Mouse (Mus musculus): ENCODE data around the gene Shbg. TPM values are rescaled to one million over a fixed set of nuclear protein-coding genes. Genes with fewer than 3 reads are reported as not detected.
A peak's percentile ranks its signal among the peaks of the same experiment; 100 is the strongest.

Gene Shbg
- total and polyA plus RNA-seq, 2 experiments, result 0.18 TPM; not detected in 1

DNA sequence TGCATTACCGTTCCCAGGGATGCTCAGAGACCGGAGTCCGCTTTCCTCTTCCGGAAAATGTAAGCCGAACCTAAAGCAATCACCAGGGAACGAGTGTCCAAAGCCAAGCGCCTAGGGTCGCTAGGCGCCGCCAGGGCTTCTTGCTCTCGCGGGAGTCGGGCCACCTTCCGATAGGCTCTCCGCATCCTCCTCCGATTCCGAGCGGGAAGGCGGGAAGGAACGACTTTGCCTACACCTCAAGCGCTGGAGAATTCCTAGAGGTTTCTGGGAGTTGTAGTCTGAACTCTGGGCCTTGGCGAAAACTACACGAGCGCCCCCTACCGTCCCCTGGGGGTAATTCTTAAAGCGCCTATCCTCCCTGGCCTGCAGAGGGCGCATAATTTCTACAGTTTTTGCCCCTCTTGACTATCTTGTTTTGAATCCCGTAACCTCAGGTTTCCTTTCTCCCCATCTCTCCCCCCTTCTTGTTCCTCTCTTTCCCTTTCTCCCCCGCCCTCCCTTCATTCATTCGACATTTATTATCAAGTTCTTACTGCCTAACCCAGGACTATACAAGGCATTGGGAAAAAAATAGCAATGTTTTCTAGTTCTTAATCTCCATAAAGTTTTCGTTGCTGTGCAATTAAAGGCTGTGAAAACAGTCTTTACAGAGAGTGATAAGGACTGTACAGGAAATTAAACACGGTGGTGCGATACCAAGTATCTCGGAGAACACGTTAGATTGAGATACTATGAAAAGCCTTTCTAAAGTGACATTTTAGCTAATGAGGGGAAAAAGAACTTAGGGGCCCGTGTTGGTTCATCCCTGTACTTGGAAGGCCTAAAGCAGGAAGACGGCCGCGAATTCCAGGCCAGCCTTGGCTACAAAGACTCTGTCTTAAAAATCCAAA is 38.3 kb downstream of the Shbg start:
- Histone ChIP-seq H3K27me3 (ENCODE audit: control insufficient read depth, insufficient read depth, low read length) (no peaks in the 10 kb centered on the region), H3K27ac (replicated peaks; ENCODE audit: insufficient read depth, low read depth, low read length) (peak overlapping the region; percentile 75), H3K36me3 (ENCODE audit: control insufficient read depth, insufficient read depth, low read length) (no peaks in the 10 kb centered on the region), H3K79me2 (ENCODE audit: control insufficient read depth, insufficient read depth, low read length) (peaks cover 16% of the 10 kb centered on the region), H3K4me3 (ENCODE audit: insufficient read depth, low read depth, low read length) (peak overlapping the region; percentile 84), H3K4me1 (ENCODE audit: control insufficient read depth, insufficient read depth, low read length) (peaks cover 6% of the 10 kb centered on the region), H3K9ac (ENCODE audit: low read depth, low read length) (peak overlapping the region; percentile 74)
- DNase-seq (ENCODE audit: extremely low read depth, low read depth, low spot score), result peak; percentile 90
- 1% methylated on average over 39 of the region's 39 CpGs for WGBS
- TF ChIP-seq POLR2A (IDR thresholded peaks at IDR 0.05; ENCODE audit: extremely low read depth, insufficient read depth, low read length) (no peak), CTCF (IDR thresholded peaks at IDR 0.05; ENCODE audit: low read depth, low read length) (peak; percentile 99)

GRCm38 (mm10) chr11:69578301-69578700 is 39.4 kb downstream of the Shbg start:
- WGBS, result 25% methylated on average over 15 of the region's 15 CpGs

GRCm38 (mm10) chr11:69576307-69576706 is 41.4 kb downstream of the Shbg start:
- DNase-seq (ENCODE audit: extremely low read depth, low read depth, low spot score), result no peak
- no peaks in the 10 kb centered on the region for H3K27me3 ChIP-seq (ENCODE audit: control insufficient read depth, insufficient read depth, low read length)
- H3K27ac ChIP-seq (replicated peaks; ENCODE audit: insufficient read depth, low read depth, low read length), result no peak overlapping the region
- H3K36me3 ChIP-seq (ENCODE audit: control insufficient read depth, insufficient read depth, low read length), result no peaks in the 10 kb centered on the region
- peaks cover 7% of the 10 kb centered on the region; the same call in 1 of the 2 replicates for H3K79me2 ChIP-seq (ENCODE audit: control insufficient read depth, insufficient read depth, low read length)
- 81% methylated on average over 5 of the region's 5 CpGs for WGBS
- peaks cover 4% of the 10 kb centered on the region; the same call in 1 of the 2 replicates for H3K4me1 ChIP-seq (ENCODE audit: control insufficient read depth, insufficient read depth, low read length)
- H3K9ac ChIP-seq (ENCODE audit: low read depth, low read length), result no peak overlapping the region
- TF ChIP-seq POLR2A (IDR thresholded peaks at IDR 0.05; ENCODE audit: extremely low read depth, insufficient read depth, low read length) (no peak), CTCF (IDR thresholded peaks at IDR 0.05; ENCODE audit: low read depth, low read length) (no peak)
- H3K4me3 ChIP-seq (ENCODE audit: insufficient read depth, low read depth, low read length), result no peak overlapping the region

More at GRCm38 (mm10) chr11:69578301-69578700, 39.4 kb downstream of the Shbg start:
- no peak for TF ChIP-seq POLR2A (IDR thresholded peaks at IDR 0.05; ENCODE audit: extremely low read depth, insufficient read depth, low read length)
- TF ChIP-seq CTCF (IDR thresholded peaks at IDR 0.05; ENCODE audit: low read depth, low read length), result no peak
- H3K27ac ChIP-seq (replicated peaks; ENCODE audit: insufficient read depth, low read depth, low read length), result no peak overlapping the region
- peak overlapping the region; percentile 74; the same call in 1 of the 2 replicates for H3K9ac ChIP-seq (ENCODE audit: low read depth, low read length)
- peaks cover 16% of the 10 kb centered on the region for H3K79me2 ChIP-seq (ENCODE audit: control insufficient read depth, insufficient read depth, low read length)
- H3K27me3 ChIP-seq (ENCODE audit: control insufficient read depth, insufficient read depth, low read length), result no peaks in the 10 kb centered on the region
- H3K4me1 ChIP-seq (ENCODE audit: control insufficient read depth, insufficient read depth, low read length), result peaks cover 6% of the 10 kb centered on the region
- H3K36me3 ChIP-seq (ENCODE audit: control insufficient read depth, insufficient read depth, low read length), result no peaks in the 10 kb centered on the region
- peak overlapping the region; percentile 84 for H3K4me3 ChIP-seq (ENCODE audit: insufficient read depth, low read depth, low read length)
- no peak for DNase-seq (ENCODE audit: extremely low read depth, low read depth, low spot score)

GRCm38 (mm10) chr11:69575220-69575619 is 42.5 kb downstream of the Shbg start:
- 0 out of 2 replicates have a peak, but pooled peaks cover 2% of the 10 kb centered on the region for H3K36me3 ChIP-seq (ENCODE audit: control insufficient read depth, insufficient read depth, low read length)
- no peak overlapping the region for H3K4me3 ChIP-seq (ENCODE audit: insufficient read depth, low read depth, low read length)
- peaks cover 7% of the 10 kb centered on the region; the same call in 1 of the 2 replicates for H3K79me2 ChIP-seq (ENCODE audit: control insufficient read depth, insufficient read depth, low read length)
- no peak for DNase-seq (ENCODE audit: extremely low read depth, low read depth, low spot score)
- H3K27me3 ChIP-seq (ENCODE audit: control insufficient read depth, insufficient read depth, low read length), result no peaks in the 10 kb centered on the region
- WGBS, result 64% methylated on average over 3 of the region's 3 CpGs
- no peak; the same call in 1 of the 2 replicates for TF ChIP-seq CTCF (IDR thresholded peaks at IDR 0.05; ENCODE audit: low read depth, low read length)
- TF ChIP-seq POLR2A (IDR thresholded peaks at IDR 0.05; ENCODE audit: extremely low read depth, insufficient read depth, low read length), result no peak
- H3K4me1 ChIP-seq (ENCODE audit: control insufficient read depth, insufficient read depth, low read length), result peaks cover 4% of the 10 kb centered on the region; the same call in 1 of the 2 replicates
- H3K27ac ChIP-seq (replicated peaks; ENCODE audit: insufficient read depth, low read depth, low read length), result no peak overlapping the region
- no peak overlapping the region for H3K9ac ChIP-seq (ENCODE audit: low read depth, low read length)

- TF ChIP-seq CTCF (IDR thresholded peaks at IDR 0.05; ENCODE audit: low read depth, low read length) (no peak), POLR2A (IDR thresholded peaks at IDR 0.05; ENCODE audit: extremely low read depth, insufficient read depth, low read length) (no peak)
- H3K27ac ChIP-seq (replicated peaks; ENCODE audit: insufficient read depth, low read depth, low read length), result no peak overlapping the region
- no peaks in the 10 kb centered on the region; the same call in 1 of the 2 replicates for H3K79me2 ChIP-seq (ENCODE audit: control insufficient read depth, insufficient read depth, low read length)
- peaks cover 11% of the 10 kb centered on the region; the same call in 1 of the 2 replicates for H3K36me3 ChIP-seq (ENCODE audit: control insufficient read depth, insufficient read depth, low read length)
- DNase-seq (ENCODE audit: extremely low read depth, low read depth, low spot score), result peak; percentile 27
- H3K9ac ChIP-seq (ENCODE audit: low read depth, low read length), result no peak overlapping the region
- no peaks in the 10 kb centered on the region for H3K4me1 ChIP-seq (ENCODE audit: control insufficient read depth, insufficient read depth, low read length)
- H3K27me3 ChIP-seq (ENCODE audit: control insufficient read depth, insufficient read depth, low read length), result no peaks in the 10 kb centered on the region
- no peak overlapping the region for H3K4me3 ChIP-seq (ENCODE audit: insufficient read depth, low read depth, low read length)
- 77% methylated on average over 8 of the region's 8 CpGs for WGBS
Measured at GRCm38 (mm10) chr11:69565131-69565530, 52.6 kb downstream of the Shbg start.

Other genes with a start within 250 kb of the Shbg start
Only the 30 nearest of the 33 such genes appear.
- 86.6 and 91.5 TPM in 2 replicates for gene Naa38, start 222.4 kb downstream of the Shbg start, total RNA-seq (2014; rRNA removed)
- gene Naa38, start 222.4 kb downstream of the Shbg start, polyA plus RNA-seq (2012; rRNA removed), result 133 and 150 TPM in 2 replicates
- 33.9 and 40.7 TPM in 2 replicates for gene Cyb5d1, start 222.3 kb downstream of the Shbg start, total RNA-seq (2014; rRNA removed)
- 21.1 and 22.1 TPM in 2 replicates for gene Cyb5d1, start 222.3 kb downstream of the Shbg start, polyA plus RNA-seq (2012; rRNA removed)
- 1.3 and 1.7 TPM in 2 replicates for gene Tmem88, start 219.7 kb downstream of the Shbg start, total RNA-seq (2014; rRNA removed)
- 6.7 and 8.5 TPM in 2 replicates for gene Tmem88, start 219.7 kb downstream of the Shbg start, polyA plus RNA-seq (2012; rRNA removed)
- 1.6 and 2.3 TPM in 2 replicates for gene Kdm6b, start 204.2 kb downstream of the Shbg start, total RNA-seq (2014; rRNA removed)
- gene Kdm6b, start 204.2 kb downstream of the Shbg start, polyA plus RNA-seq (2012; rRNA removed), result 4.2 and 4.6 TPM in 2 replicates
- under 0.01 and 0.09 TPM in 2 replicates for gene Dnah2, start 68.8 kb downstream of the Shbg start, total RNA-seq (2014; rRNA removed)
- 0.02 TPM in 2 replicates for gene Dnah2, start 68.8 kb downstream of the Shbg start, polyA plus RNA-seq (2012; rRNA removed)
- under 0.01 TPM in 1 of 2 replicates, not detected in the other for gene Efnb3, start 57.7 kb downstream of the Shbg start, total RNA-seq (2014; rRNA removed)
- 0.11 and 0.17 TPM in 2 replicates for gene Efnb3, start 57.7 kb downstream of the Shbg start, polyA plus RNA-seq (2012; rRNA removed)
- 5.6 and 6.4 TPM in 2 replicates for gene Wrap53, start 37.6 kb downstream of the Shbg start, total RNA-seq (2014; rRNA removed)
- gene Wrap53, start 37.6 kb downstream of the Shbg start, polyA plus RNA-seq (2012; rRNA removed), result 10.7 and 11.2 TPM in 2 replicates
- gene Trp53, start 37.5 kb downstream of the Shbg start, total RNA-seq (2014; rRNA removed), result 3.7 and 6.2 TPM in 2 replicates
- gene Trp53, start 37.5 kb downstream of the Shbg start, polyA plus RNA-seq (2012; rRNA removed), result 23.5 and 35.4 TPM in 2 replicates
- gene Atp1b2, start 12.0 kb downstream of the Shbg start, total RNA-seq (2014; rRNA removed), result 0.18 and 0.20 TPM in 2 replicates
- gene Atp1b2, start 12.0 kb downstream of the Shbg start, polyA plus RNA-seq (2012; rRNA removed), result 0.40 and 0.46 TPM in 2 replicates
- 12.3 and 19.4 TPM in 2 replicates for gene Sat2, start 4.1 kb upstream of the Shbg start, total RNA-seq (2014; rRNA removed)
- gene Sat2, start 4.1 kb upstream of the Shbg start, polyA plus RNA-seq (2012; rRNA removed), result 10.8 and 12.8 TPM in 2 replicates
- gene Fxr2, start 15.1 kb upstream of the Shbg start, total RNA-seq (2014; rRNA removed), result 18.1 and 19.9 TPM in 2 replicates
- gene Fxr2, start 15.1 kb upstream of the Shbg start, polyA plus RNA-seq (2012; rRNA removed), result 24.2 and 33.9 TPM in 2 replicates
- not detected in 2 replicates for gene Sox15, start 37.4 kb upstream of the Shbg start, total RNA-seq (2014; rRNA removed)
- 0.21 TPM in 1 of 2 replicates, not detected in the other for gene Sox15, start 37.4 kb upstream of the Shbg start, polyA plus RNA-seq (2012; rRNA removed)
- 49.9 and 53.5 TPM in 2 replicates for gene Mpdu1, start 44.7 kb upstream of the Shbg start, total RNA-seq (2014; rRNA removed)
- gene Mpdu1, start 44.7 kb upstream of the Shbg start, polyA plus RNA-seq (2012; rRNA removed), result 100 and 115 TPM in 2 replicates
- 4.5 and 6.0 TPM in 2 replicates for gene Cd68, start 48.2 kb upstream of the Shbg start, total RNA-seq (2014; rRNA removed)
- 6.1 and 14.8 TPM in 2 replicates for gene Cd68, start 48.2 kb upstream of the Shbg start, polyA plus RNA-seq (2012; rRNA removed)
- 370 and 386 TPM in 2 replicates for gene Eif4a1, start 54.5 kb upstream of the Shbg start, total RNA-seq (2014; rRNA removed)
- gene Eif4a1, start 54.5 kb upstream of the Shbg start, polyA plus RNA-seq (2012; rRNA removed), result 184 and 221 TPM in 2 replicates
- 26.2 and 31.9 TPM in 2 replicates for gene Senp3, start 64.2 kb upstream of the Shbg start, total RNA-seq (2014; rRNA removed)
- 17.5 and 25.8 TPM in 2 replicates for gene Senp3, start 64.2 kb upstream of the Shbg start, polyA plus RNA-seq (2012; rRNA removed)
- gene Tnfsf13, start 67.9 kb upstream of the Shbg start, total RNA-seq (2014; rRNA removed), result 1.0 and 1.4 TPM in 2 replicates
- gene Tnfsf13, start 67.9 kb upstream of the Shbg start, polyA plus RNA-seq (2012; rRNA removed), result 0.58 and 1.1 TPM in 2 replicates
- gene Tnfsf12, start 77.9 kb upstream of the Shbg start, total RNA-seq (2014; rRNA removed), result 2.6 and 3.0 TPM in 2 replicates
- 9.5 and 18.0 TPM in 2 replicates for gene Tnfsf12, start 77.9 kb upstream of the Shbg start, polyA plus RNA-seq (2012; rRNA removed)
- 2.5 and 3.4 TPM in 2 replicates for gene Tnfsfm13, start 78.2 kb upstream of the Shbg start, total RNA-seq (2014; rRNA removed)
- 2.6 and 3.6 TPM in 2 replicates for gene Tnfsfm13, start 78.2 kb upstream of the Shbg start, polyA plus RNA-seq (2012; rRNA removed)
- 10.0 and 12.6 TPM in 2 replicates for gene Polr2a, start 140.7 kb upstream of the Shbg start, total RNA-seq (2014; rRNA removed)
- 9.9 and 10.6 TPM in 2 replicates for gene Polr2a, start 140.7 kb upstream of the Shbg start, polyA plus RNA-seq (2012; rRNA removed)
- gene Slc35g3, start 144.1 kb upstream of the Shbg start, total RNA-seq (2014; rRNA removed), result not detected in 2 replicates
- not detected in 2 replicates for gene Slc35g3, start 144.1 kb upstream of the Shbg start, polyA plus RNA-seq (2012; rRNA removed)
- 2.6 and 4.4 TPM in 2 replicates for gene Zbtb4, start 148.0 kb upstream of the Shbg start, total RNA-seq (2014; rRNA removed)
- gene Zbtb4, start 148.0 kb upstream of the Shbg start, polyA plus RNA-seq (2012; rRNA removed), result 8.2 and 9.7 TPM in 2 replicates
- gene Chrnb1, start 178.0 kb upstream of the Shbg start, total RNA-seq (2014; rRNA removed), result 0.46 and 0.54 TPM in 2 replicates
- 0.28 and 0.35 TPM in 2 replicates for gene Chrnb1, start 178.0 kb upstream of the Shbg start, polyA plus RNA-seq (2012; rRNA removed)
- gene Fgf11, start 184.0 kb upstream of the Shbg start, total RNA-seq (2014; rRNA removed), result 0.18 and 0.20 TPM in 2 replicates
- 0.33 and 0.34 TPM in 2 replicates for gene Fgf11, start 184.0 kb upstream of the Shbg start, polyA plus RNA-seq (2012; rRNA removed)
- gene Tmem102, start 187.7 kb upstream of the Shbg start, total RNA-seq (2014; rRNA removed), result 2.3 and 2.4 TPM in 2 replicates
- 13.5 and 15.7 TPM in 2 replicates for gene Tmem102, start 187.7 kb upstream of the Shbg start, polyA plus RNA-seq (2012; rRNA removed)
- not detected in 2 replicates for gene Gm39566, start 197.4 kb upstream of the Shbg start, total RNA-seq (2014; rRNA removed)
- gene Gm39566, start 197.4 kb upstream of the Shbg start, polyA plus RNA-seq (2012; rRNA removed), result not detected in 2 replicates
- gene Spem2, start 200.6 kb upstream of the Shbg start, total RNA-seq (2014; rRNA removed), result not detected in 2 replicates
- not detected in 2 replicates for gene Spem2, start 200.6 kb upstream of the Shbg start, polyA plus RNA-seq (2012; rRNA removed)
- not detected in 2 replicates for gene Spem1, start 204.3 kb upstream of the Shbg start, total RNA-seq (2014; rRNA removed)
- 0.09 TPM in 1 of 2 replicates, not detected in the other for gene Spem1, start 204.3 kb upstream of the Shbg start, polyA plus RNA-seq (2012; rRNA removed)
- 0.18 and 0.34 TPM in 2 replicates for gene Nlgn2, start 219.9 kb upstream of the Shbg start, total RNA-seq (2014; rRNA removed)
- 0.93 and 1.9 TPM in 2 replicates for gene Nlgn2, start 219.9 kb upstream of the Shbg start, polyA plus RNA-seq (2012; rRNA removed)
- gene Tmem256, start 220.6 kb upstream of the Shbg start, total RNA-seq (2014; rRNA removed), result 326 and 353 TPM in 2 replicates
- gene Tmem256, start 220.6 kb upstream of the Shbg start, polyA plus RNA-seq (2012; rRNA removed), result 284 and 370 TPM in 2 replicates

Measured in liver, adult 2 months (tissue).